Mouse (Mus musculus): ENCODE data around the gene Larp4.

DNA sequence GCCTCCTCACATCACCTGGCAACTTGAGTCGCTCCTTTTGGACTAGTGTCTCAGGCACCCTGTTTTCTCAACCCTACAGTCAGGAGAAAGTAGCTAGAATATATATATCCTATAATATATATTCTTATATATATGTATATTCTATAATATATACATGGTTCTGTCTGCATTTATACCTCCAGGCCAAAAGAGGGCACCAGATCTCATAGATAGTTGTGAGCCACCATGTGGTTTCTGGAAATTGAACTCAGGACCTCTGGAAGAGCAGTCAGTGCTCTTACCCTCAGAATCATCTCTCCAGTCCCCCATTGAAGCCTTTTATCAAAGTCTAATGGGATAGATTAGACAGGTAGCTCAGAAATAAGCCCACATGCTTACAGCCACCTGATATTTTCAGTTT, 51.3 kb downstream of the Larp4 start:
- TF ChIP-seq POLR2A (IDR thresholded peaks at IDR 0.05; ENCODE audit: low read depth, low read length) (no peak), CTCF (IDR thresholded peaks at IDR 0.05; ENCODE audit: borderline replicate concordance, insufficient read depth, low read length) (no peak)

Measured in embryonic fibroblast, embryonic 13.5 days (primary cell).